Mouse (Mus musculus) layer of hippocampus, adult 9-10 months (tissue): Measurements from ENCODE around the gene Vps18.

Experiments
- DNase-seq: peaks from one replicate; pipeline ENCODE4 v3.0.0; 2022; ENCODE audit warnings: low spot score

The Vps18 gene

GRCm38 (mm10) chr2:119344537-119345138 lies 56.1 kb downstream of the Vps18 start:
- no peak for DNase-seq
